Mouse (Mus musculus): ENCODE data around the gene Pkdrej. TPM values are rescaled to one million over a fixed set of nuclear protein-coding genes. Genes with fewer than 3 reads are reported as not detected.
"Not testable (repeated sequence)": the region's sequence is repeated elsewhere in the genome, so short reads cannot be mapped to it uniquely, and the experiment has no call there.

Pkdrej gene
- 1 to 10 TPM in 1 of 2 experiments, under 1 TPM in 1; 0.94 to 1.0 TPM for total RNA-seq (2021)
- long read RNA-seq, experiment 1, full-length matches to known transcripts: 1 of 1 reads
- long read RNA-seq, experiment 1, partial matches to known transcripts: 0 of 1 reads
- long read RNA-seq, experiment 1, other reads (novel, unspliced or antisense): 0 of 1 reads
- long read RNA-seq, experiment 2, full-length matches to known transcripts: 1 of 1 reads
- long read RNA-seq, experiment 2, partial matches to known transcripts: 0 of 1 reads
- long read RNA-seq, experiment 2, other reads (novel, unspliced or antisense): 0 of 1 reads

DNA sequence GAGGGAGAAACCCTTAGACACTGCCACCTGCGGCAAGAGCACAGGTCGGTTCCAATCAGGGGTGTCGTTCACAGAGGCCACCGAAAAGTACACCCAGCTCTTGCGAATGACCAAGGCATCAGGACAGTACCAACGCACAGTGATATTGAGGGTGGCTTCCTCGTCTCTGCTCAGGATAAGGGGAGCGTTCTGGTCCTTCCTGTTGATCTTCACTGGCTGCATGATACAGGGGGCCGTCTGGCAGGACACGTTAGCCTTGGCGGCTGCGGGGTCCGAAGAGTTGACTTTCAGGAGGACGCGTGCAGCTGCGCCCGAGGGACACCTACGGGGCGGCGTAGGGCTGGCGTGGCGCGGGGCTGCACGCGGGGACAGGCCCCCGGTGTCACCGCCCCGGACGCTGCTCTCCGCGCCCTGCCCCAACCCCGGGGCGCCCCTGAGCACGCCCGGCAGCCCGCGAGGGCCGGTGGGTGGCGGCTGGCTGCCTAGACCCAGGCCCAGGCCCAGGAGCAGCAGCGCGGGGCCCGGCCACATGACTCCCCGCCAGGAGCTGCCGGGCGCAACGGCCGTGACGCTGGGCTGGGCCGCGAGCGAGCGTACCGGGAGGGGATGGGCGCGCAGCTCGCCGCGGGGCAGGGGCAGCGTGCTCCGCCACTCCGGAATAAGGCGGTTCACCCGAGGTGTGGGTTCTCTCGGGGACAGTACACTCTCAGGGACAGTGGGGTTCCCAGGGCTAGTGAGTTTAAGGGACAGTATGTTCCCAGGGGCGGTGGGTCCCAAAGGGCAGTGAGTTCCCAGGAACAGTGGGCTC is at the start of gene Pkdrej:
Gene Pkdrej, minus strand, starts transcription at position 532 of the 808 bp plus-strand sequence.
- peak; percentile 42 to 52 for DNase-seq (ENCODE audit: low spot score in 2 of 2)

DNA sequence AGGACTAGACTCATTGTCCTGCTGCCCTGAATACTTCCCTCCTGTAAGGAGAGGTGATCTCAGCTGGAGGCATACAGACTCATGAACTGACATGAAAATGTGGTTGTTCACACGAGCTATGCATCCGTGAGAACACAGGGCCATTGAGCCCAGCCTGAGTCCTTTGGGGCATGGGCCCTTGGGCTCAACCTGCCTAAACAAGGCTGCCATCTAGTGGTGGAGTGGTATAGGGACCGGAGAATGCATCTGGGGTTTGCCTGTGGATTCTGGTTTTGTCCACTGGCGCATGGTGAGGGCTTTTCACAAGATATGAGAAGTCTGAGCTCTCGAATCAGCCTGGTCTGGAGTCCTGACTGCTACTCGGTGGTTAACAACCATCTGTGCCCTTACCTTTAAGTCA is 46.2 kb upstream of the Pkdrej start:
- peak; percentile 74 to 79 for DNase-seq (ENCODE audit: low spot score in 2 of 2)

DNA sequence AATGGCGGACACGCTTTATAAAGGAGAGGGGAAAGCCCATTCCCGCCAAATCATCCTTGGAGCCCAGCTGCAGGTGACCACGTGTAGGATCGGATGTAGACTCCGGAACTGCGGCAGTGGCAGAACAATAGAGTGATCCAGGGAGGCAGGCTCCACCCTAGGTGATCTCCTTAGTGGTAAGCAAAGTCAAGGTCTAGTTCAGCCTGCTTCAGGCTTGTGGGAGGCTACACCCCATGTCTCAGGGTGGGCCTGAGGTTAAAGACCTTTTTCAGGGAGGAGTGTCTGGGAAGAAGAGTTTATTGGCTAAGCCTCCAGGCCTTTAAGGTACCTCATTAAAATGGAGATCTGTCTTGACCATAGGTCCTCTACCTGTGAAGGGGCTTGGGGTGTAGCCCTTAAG is 44.4 kb upstream of the Pkdrej start:
- DNase-seq (ENCODE audit: low spot score in 2 of 2): not testable (repeated sequence)

DNA sequence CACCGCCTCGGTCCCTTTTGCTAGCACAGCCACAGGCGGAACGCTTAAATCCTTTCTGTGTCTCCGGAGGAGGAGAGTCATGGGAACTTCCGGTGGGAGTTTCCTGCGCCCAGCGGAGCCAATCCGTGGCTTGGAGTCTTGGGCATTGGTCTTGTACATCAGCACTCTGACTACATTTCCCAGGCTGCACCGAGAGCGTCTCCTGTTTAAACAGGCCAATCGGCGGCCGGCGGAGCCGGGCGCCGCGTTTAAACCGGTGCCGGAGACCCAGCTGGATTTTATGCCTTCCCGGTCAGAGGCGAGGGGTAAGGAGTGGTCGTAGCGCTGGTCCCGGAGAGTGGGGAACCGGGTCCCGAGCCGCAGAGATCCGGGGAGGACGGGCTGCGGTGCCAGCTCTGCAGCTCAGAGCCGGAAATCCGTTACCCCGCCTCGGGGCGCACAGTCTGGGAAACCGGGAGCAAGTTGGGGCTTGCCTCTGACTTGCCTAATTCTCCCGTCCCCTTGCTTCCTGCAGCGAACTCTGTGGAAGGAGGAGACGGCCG is 38.0 kb upstream of the Pkdrej start, which contains the start of gene Gtse1:
Gene Gtse1, plus strand, starts transcription at position 256 of the 542 bp plus-strand sequence.
- peak; percentile 88 to 93 for DNase-seq (ENCODE audit: low spot score in 2 of 2)

DNA sequence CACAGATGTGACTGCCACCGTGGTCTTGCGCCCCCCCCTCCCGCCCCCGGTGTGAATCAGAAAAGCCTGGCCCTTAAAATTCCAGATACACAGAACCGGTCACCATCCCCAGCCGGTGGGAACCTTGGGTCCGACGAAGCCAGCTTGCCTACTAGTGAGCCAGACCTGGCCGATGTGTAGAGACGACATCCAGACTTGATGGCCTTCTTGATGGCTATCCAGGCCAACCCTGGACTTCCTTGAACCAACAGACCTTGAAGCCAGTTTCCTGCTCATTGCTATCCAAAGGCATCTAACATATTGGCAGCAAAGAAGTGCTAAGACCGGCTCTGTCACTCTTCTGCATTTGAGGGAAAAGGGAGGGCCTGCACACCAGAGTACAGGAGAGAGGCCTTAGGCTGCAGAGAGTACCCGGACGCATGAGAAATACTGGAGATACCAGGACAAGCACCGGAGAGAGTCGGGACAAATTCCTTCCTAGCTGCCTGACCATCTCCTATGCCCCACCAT is 37.5 kb upstream of the Pkdrej start:
- peak in 1 of 2 experiments; percentile 13 for DNase-seq (ENCODE audit: low spot score in 2 of 2)

DNA sequence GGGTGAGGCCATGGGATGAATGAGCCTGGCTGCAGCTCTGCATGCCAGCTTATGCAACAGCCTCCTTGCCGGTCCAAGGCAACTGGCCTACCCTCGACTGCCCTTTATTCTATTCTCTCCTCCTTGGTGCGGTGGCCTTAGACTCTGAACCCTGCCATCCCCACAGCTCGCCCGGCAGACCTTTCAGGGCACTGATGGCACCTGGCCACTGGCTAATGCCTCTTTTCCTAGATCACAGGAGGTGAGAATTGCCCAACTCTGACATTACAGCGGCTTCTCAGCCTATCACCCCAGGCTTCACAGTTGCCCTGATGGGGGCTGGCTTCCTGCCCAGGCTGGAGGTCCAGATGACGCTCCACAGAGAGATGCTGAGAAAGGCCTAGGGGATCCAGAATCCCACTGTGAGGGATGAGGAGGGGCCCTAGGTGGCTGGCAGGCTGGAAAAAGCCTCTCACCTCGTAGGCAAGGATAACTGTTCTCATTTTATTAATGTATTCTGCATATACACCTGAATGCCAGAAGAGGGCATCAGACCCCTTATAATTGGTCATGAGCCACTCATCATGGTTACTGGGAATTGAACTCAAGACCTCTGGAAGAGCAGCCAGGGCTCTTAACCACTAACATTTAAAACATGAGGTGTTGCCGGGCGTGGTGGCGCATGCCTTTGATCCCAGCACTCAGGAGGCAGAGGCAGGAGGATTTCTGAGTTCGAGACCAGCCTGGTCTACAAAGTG is 30.3 kb upstream of the Pkdrej start:
- no peak for DNase-seq (ENCODE audit: low spot score in 2 of 2)

DNA sequence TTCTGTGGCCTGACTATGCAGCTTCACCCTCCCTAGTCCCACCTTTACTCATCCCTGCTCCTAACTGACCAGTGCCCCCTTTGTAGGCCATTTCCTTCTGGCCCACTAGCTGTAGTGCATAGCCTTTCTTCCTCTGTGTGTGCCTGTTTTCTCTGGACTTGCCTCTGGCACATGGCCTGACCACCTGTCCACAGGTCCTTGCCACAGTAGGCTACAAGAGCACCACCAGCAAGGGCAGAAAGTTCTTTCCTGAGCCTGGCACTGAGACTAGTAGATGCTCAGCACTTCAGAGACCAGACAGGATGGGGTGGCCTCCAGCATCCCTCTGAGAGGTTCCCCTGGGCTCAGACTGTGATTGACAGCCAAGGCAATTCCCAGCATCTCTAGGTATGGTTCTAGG is 23.5 kb upstream of the Pkdrej start:
- DNase-seq (ENCODE audit: low spot score in 2 of 2): no peak

DNA sequence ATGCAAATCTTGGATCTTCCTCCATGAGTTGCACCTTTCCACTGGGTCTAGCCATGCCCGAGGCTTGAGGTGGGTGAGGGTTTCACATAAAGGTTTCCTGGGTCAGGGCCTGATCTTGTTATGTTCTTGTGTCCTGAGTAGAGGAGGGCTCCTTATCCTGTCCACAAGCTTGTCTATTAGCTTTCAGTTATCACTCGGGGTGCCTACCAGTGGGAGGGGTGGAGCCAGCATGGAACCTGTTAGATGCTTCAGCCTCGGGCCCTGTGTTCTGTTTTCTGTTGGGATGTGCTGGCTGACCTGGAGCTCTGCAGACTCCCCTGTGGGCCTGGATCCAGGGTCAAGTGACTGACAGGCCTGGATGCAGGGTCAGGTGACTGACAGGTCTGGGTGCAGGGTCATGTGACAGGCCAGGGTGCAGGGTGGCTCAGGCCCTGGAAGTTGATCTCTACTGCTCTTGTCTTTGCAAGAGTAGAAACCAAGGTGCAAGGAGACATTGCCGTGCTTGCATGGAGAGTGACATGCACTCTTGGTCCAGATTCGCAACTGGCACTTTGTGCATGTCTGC is 20.3 kb upstream of the Pkdrej start:
- no peak for DNase-seq (ENCODE audit: low spot score in 2 of 2)

DNA sequence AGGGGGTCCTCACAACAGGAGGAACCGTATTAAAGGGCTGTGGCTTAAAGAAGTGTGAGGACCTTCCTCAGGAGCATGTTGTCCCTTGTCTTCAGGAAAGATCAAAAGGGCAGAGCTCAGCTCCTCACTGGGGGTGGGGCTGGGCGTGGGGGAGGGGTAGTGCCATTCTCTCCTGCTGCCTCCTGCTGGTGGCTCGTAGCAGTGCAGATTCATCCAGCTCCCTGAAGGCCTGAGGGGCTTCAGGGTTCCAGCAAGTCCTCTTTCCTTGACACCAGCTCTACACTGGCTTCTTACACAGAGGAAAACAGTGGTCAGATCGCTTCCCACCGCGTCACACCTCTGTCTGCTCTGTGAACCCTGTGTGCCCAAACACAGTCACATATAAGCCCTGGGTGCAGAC is 19.4 kb upstream of the Pkdrej start:
- no peak for DNase-seq (ENCODE audit: low spot score in 2 of 2)

DNA sequence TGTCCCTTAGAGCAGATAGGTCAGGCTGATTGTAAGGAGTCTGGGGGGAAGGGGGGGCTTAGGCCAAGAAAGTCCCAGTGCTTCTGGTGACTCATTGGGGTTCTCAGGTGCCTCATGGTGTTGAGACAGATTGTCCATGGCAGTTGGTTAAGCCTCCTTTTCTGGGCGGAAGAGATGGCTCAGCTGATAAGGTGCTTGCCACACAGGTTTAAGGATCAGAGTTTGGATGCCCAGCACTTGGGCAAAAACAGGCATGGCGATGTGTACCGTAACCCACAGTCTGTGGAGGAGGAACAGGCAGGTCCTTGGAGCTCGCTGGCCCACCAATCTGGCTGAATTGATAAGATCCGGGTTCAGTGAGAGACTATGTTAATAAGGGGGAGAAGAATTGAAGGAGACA is 15.4 kb upstream of the Pkdrej start:
- no peak for DNase-seq (ENCODE audit: low spot score in 2 of 2)

DNA sequence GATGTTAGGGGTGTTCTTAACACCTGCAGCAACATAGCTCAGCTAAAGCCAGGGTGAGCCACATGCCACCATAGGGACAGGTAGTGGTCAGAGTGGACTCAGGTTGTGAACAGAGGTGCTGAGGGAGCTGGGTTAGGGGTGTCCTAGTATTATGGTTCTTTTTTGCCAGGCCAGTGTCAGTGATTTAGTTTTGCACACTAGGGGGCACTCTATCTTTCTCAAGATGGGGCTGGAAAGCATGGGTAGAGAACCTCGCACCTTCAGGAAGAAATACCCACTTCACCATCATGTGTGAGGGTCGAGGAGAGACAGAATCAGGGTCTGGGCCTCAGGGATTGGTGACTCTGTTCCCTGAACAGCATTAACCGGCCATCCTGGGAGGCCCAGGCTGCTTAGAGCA is 13.8 kb upstream of the Pkdrej start:
- DNase-seq (ENCODE audit: low spot score in 2 of 2): no peak

DNA sequence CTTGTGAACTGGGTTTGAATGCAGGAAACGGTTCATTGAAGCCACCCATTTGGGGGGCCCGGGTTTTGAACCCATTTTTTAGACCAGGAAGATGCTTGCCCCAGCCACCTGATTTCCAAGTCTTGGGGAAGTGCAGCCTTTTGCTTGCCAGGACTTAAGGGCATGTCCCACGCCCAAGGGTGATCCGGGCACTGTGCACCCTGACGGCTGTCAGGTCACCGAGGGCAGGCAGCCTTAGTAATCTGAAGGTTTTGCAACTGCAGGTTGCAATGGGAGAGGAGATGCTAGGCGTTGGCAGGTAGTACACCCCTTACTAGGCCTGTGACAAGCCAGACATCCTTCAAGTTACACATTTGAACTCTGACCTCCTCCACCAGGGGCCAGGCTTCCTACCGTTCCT is 11.1 kb upstream of the Pkdrej start:
- no peak for DNase-seq (ENCODE audit: low spot score in 2 of 2)

DNA sequence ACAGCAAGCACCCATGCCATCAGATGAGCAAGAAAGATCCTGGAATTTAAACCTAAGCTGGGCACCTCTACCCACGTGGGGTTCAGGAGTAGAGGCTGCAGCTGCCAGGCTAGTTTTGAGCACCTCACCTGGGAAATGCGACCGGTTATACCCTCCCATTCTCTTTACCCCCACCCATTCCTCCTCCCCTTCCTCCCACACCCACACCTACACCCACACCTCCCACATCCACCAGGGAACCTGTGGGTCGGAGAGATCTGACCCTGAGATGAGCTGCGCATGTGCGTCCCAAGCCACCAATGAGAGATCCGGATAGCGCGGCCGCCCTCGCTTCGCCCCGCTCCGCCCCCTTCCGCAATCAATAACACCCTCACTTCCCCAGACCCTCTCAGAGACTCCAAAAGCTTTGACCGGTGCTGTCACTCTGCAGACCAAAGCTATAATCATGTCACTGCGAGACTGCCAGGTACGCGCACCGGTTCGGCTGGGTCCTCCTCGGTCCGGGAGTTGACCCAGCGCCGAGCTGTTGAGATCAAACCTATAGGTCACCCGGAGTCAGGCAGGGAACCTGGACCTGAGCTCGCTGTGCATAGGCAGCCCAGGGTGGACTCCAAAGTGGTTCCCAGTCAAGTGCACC is 10.5 kb upstream of the Pkdrej start, which contains the start of gene Ttc38:
Gene Ttc38, plus strand, starts transcription at position 353 of the 637 bp plus-strand sequence.
- DNase-seq (ENCODE audit: low spot score in 2 of 2): peak; percentile 80 to 84

DNA sequence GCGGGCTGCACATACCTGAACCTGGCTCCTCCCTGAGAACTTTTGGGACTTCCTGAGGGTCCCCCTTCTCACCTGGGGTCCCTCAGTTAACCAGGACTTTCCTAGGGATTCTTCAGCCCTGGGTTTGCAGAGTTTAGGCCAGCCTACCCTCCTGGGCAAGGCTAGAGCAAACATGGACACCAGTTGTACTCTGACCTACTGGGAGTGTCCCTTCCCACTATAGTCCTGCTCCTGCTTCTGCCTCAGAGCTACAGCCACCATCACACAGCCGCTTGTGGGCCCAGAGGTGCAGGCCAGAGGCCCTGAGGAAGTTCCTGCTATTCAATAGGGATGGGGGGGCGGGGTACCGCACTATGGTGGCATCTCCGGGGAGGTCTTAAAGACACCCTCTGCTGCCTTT is 7.9 kb upstream of the Pkdrej start:
- DNase-seq (ENCODE audit: low spot score in 2 of 2): no peak

DNA sequence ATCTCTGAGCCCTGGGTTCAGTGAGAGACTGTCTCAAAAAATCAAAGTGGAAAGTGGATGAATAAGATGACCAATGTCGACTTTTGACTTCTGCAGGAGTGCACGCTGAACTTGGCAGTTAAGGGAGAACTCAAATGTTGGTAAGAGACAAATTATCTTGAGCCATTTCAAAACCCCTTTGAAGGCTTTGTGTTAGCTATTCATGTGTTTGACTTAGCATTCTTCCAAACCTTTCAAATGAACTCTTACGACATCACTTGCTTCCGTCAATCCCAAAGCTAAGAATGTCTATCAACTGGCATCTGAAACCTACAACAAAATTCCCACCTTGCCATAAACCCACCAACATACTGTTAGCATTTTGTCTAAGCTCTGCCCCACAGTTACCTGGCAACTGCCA is 6.5 kb upstream of the Pkdrej start:
- DNase-seq (ENCODE audit: low spot score in 2 of 2): no peak

DNA sequence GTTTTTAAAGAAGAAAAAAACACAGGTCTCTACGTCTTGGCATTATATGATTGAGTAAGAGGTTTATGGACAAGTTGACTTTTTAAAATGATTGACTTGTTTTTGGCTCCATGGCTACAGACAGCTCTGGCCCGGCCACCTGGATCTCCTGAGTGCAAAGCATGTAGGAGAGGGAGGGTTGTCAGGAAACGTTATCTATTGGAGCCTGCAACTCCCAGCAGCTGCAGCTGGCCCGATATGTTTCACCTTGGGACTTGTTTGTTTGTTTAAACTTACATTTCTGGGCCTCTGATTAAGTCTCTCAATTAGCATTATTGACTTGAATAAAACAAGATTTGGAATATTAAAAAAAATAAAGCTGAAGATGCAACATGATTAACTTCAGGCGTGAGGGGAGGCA is 5.1 kb upstream of the Pkdrej start:
- no peak for DNase-seq (ENCODE audit: low spot score in 2 of 2)

DNA sequence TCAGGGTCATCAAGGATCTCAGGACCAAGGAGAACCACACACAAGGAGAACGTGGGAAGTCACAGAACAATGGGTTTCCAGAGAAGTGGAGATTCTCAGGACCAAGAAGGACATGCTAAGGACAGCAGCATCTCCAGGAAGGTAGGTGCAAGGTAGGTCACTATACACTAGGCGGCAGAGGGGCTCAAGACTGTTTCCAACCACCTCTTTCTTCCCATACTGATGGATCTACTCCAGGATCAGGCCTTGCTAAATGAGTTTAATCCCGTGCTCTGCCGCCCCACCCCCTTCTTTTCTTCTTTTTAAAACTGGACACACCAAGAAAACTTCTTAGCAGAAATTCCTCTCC is 451 bp upstream of the Pkdrej start:
- DNase-seq (ENCODE audit: low spot score in 2 of 2): no peak

DNA sequence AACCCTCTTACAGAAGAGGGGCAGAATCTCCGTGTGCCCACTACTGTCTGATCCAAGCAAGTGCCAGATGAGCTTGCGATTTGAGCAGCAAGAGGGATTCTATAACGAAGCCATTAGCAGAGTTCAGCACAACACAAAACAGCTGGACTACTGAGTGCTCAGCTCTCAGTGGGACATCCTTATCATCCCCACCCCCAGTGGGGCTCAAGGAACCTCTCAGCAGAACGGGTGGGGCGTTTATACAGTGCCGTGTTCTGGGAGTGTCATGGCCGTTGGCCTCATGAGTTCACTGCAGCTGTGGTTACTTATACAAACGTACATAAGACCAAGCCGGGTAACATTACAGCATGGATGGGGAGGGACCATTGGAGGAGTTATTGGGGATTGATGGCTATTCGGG is 8.1 kb downstream of the Pkdrej start:
- DNase-seq (ENCODE audit: low spot score in 2 of 2): no peak

DNA sequence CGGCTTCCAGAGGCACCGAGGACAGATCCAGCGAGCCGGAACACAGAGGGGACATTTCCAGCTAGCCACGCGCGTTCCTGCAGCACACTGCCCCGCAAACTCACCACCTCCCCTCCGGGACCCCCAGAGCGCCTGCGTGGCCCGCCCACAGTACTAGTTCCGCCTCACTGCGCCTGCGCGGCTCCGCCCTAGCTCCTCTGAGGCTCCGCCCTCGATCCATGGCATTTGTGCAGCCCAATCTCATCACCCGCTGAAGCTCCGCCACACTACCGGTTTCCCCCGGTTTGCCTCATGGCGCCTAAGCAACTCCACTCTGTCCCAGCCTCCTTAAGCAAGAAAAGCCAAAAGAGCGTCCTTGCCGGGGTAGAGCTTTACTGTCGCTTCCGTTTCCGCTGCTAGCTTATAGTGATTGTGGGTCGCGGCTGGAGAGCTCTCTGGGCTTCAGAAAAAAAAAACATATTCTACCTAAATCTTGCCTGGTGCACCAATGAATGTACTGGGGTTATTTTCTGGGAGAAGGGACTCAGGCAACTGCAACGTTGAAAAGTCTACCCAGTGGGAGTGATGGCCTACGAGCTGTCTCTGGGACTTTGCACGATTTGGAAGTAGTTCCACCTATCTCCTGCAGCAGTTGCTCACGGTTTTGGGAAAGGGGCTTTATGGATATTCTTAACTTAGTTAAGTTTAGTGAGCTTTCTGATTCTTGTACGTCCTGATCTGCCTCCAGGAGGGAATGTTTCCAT is 9.8 kb downstream of the Pkdrej start, which contains the start of gene Cdpf1:
Gene Cdpf1, minus strand, starts transcription at position 163 of the 743 bp plus-strand sequence.
- DNase-seq (ENCODE audit: low spot score in 2 of 2): peak; percentile 99
